8 mouse cellular contexts compared by ENCODE assay signal in genomic region chr9:113708361-113709280, GRCm38 (mm10). TPM values are rescaled to one million over a fixed set of nuclear protein-coding genes. Genes with fewer than 3 reads are reported as not detected.
DNase-seq lines count a peak whose midpoint lies in the region; ATAC-seq and TF ChIP-seq lines count a peak whose summit lies in the region.

No protein-coding gene starts in this region.

- H3K4me2 ChIP-seq in forebrain, embryonic 16.5 days (ENCODE audit: low read length), result peak overlapping the region; percentile 93
- peak overlapping the region; percentile 73 for H3K4me2 ChIP-seq in liver, embryonic 16.5 days (ENCODE audit: low read depth, low read length)

- TF ChIP-seq CTCF in gastrocnemius, adult 2 months (IDR thresholded peaks at IDR 0.05), result no peak

- ATAC-seq in forebrain, embryonic 16.5 days, result no peak
- no peak for ATAC-seq in liver, embryonic 16.5 days (ENCODE audit: low read depth)

- H3K4me1 ChIP-seq in forebrain, embryonic 16.5 days (replicated peaks; ENCODE audit: control insufficient read depth, insufficient read depth, low read length), result peaks cover 21% of the 10 kb centered on the region
- peaks cover 19% of the 10 kb centered on the region for H3K4me1 ChIP-seq in liver, embryonic 16.5 days (ENCODE audit: control insufficient read depth, low read depth, low read length)

- peak overlapping the region; percentile 93 for H3K27ac ChIP-seq in gastrocnemius, adult 2 months
- peak overlapping the region; percentile 67 for H3K27ac ChIP-seq in forebrain, embryonic 16.5 days (ENCODE audit: low read length)
- H3K27ac ChIP-seq in liver, embryonic 16.5 days (ENCODE audit: low read length), result peak overlapping the region; percentile 87; the same call in 1 of the 2 replicates

- no peaks in the 10 kb centered on the region for H3K36me3 ChIP-seq in forebrain, embryonic 16.5 days (ENCODE audit: control insufficient read depth, insufficient read depth)
- H3K36me3 ChIP-seq in liver, embryonic 16.5 days (ENCODE audit: control insufficient read depth, insufficient read depth), result no peaks in the 10 kb centered on the region

- 56% methylated on average over 19 of the region's 19 CpGs for WGBS in forebrain, embryonic 16.5 days
- 44% methylated on average over 19 of the region's 19 CpGs for WGBS in liver, embryonic 16.5 days (ENCODE audit: insufficient replicate concordance)

- H3K9ac ChIP-seq in forebrain, embryonic 16.5 days (replicated peaks; ENCODE audit: low read depth, low read length), result peak overlapping the region; percentile 97
- H3K9ac ChIP-seq in liver, embryonic 16.5 days (ENCODE audit: low read depth, low read length), result peak overlapping the region; percentile 96

- DNase-seq in gastrocnemius, adult 2 months, result no peak
- no peak for DNase-seq in gastrocnemius, adult 8-10 months (ENCODE audit: low spot score in 2 of 2)
- DNase-seq in A20 (ENCODE audit: low read depth, low spot score), result peak; percentile 78
- no peak for DNase-seq in adrenal gland, postnatal 14 days
- DNase-seq in ovary, adult 18-20 months (ENCODE audit: low spot score), result no peak
- no peak for DNase-seq in cerebellum, postnatal 10 days

- H3K9me3 ChIP-seq in forebrain, embryonic 16.5 days (ENCODE audit: control insufficient read depth, low read length), result no peaks in the 10 kb centered on the region
- no peaks in the 10 kb centered on the region for H3K9me3 ChIP-seq in liver, embryonic 16.5 days (replicated peaks; ENCODE audit: control insufficient read depth, low read length)

- H3K27me3 ChIP-seq in forebrain, embryonic 16.5 days (replicated peaks; ENCODE audit: control insufficient read depth, insufficient read depth, low read length), result no peaks in the 10 kb centered on the region
- no peaks in the 10 kb centered on the region for H3K27me3 ChIP-seq in liver, embryonic 16.5 days (ENCODE audit: control insufficient read depth, insufficient read depth, low read depth, low read length)

- intact Hi-C loops in gastrocnemius, adult 2 months (cut with DNase I), result loop anchor here (5.0 kb wide), 1 partner anchor 34 kb away; the partner anchor contains the start of gene Clasp2

- H3K4me3 ChIP-seq in gastrocnemius, adult 2 months, result peak overlapping the region; percentile 99
- peak overlapping the region; percentile 98 for H3K4me3 ChIP-seq in forebrain, embryonic 16.5 days (replicated peaks; ENCODE audit: low read length)
- peak overlapping the region; percentile 92 for H3K4me3 ChIP-seq in liver, embryonic 16.5 days (ENCODE audit: low read depth, low read length)

RNA-seq across cellular contexts. Expression of gene Pdcd6ip, which starts 0.6 kb away (rescaled TPM):
- 10 to 100 TPM; 37.1 to 42.5 TPM for total RNA-seq in gastrocnemius, adult 2 months (2021)
- 10 to 100 TPM; 31.3 to 38.5 (median 36.6) TPM for total RNA-seq in gastrocnemius, adult 8-10 months (2022)
- polyA plus RNA-seq in forebrain, embryonic 16.5 days (2015; fragmentation: Nextera tagmentation; extraction: Ambion mirVana), result 44.6 and 48.1 TPM in 2 replicates
- 38.9 and 42.5 TPM in 2 replicates for polyA plus RNA-seq in liver, embryonic 16.5 days (2015; fragmentation: Nextera tagmentation; extraction: Ambion mirVana)
- total RNA-seq in adrenal gland, postnatal 14 days (2021), result 132 and 139 TPM in 2 replicates

RNA-seq across cellular contexts. Expression of gene Clasp2, which starts 32.7 kb away (rescaled TPM):
- total RNA-seq in gastrocnemius, adult 2 months (2021), result 10 to 100 TPM; 42.0 to 52.7 TPM
- 10 to 100 TPM; 44.7 to 45.6 (median 44.9) TPM for total RNA-seq in gastrocnemius, adult 8-10 months (2022)
- 138 and 143 TPM in 2 replicates for polyA plus RNA-seq in forebrain, embryonic 16.5 days (2015; fragmentation: Nextera tagmentation; extraction: Ambion mirVana)
- polyA plus RNA-seq in liver, embryonic 16.5 days (2015; fragmentation: Nextera tagmentation; extraction: Ambion mirVana), result 8.7 and 9.3 TPM in 2 replicates
- total RNA-seq in adrenal gland, postnatal 14 days (2021), result 98.8 and 120 TPM in 2 replicates
